Mouse (Mus musculus): ENCODE measurements around the gene Sp4. TPM values are rescaled to one million over a fixed set of nuclear protein-coding genes. Genes with fewer than 3 reads are reported as not detected.

Gene Sp4
- polyA plus RNA-seq, 1 experiment from 2014 or later = 7.9 TPM

DNA sequence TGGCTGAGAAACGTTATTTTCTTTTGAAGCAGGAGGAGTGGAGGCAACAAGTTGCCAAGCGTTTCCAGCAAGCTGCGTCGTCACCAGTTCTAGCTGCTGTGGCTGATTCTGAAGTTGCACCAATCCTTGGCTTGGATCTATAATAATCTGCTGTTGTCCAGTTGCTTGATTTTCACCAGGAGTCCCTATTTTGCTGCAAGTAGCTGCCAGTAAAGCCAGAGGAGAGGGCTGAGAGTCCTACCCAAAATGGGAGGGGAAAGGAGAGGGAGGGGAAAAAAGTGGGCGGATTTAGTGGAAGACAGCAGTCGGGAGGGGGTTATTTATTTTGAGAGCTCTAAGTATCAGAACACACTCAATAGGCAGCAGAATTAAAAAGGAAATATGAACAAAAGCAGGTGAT, 1.3 kb downstream of the Sp4 start:
- H3K4me3 ChIP-seq (ENCODE audit: control insufficient read depth in 1 of 2, insufficient read depth in 1 of 2, low read depth in 1 of 2, low read length in 2 of 2) = peak overlapping the region; percentile 7 to 91; a peak in 1 of 4 replicates
- H3K27ac ChIP-seq (replicated peaks in 1 of 2; ENCODE audit: control insufficient read depth in 1 of 2, insufficient read depth in 1 of 2, low read depth in 2 of 2, low read length in 2 of 2) = no peak overlapping the region; a peak in 1 of 4 replicates
- H3K27me3 ChIP-seq (ENCODE audit: control insufficient read depth, insufficient read depth, low read length) = no peaks in the 10 kb centered on the region
- no peak for ATAC-seq (ENCODE audit: insufficient number of reproducible peaks, insufficient read depth, low FRiP score, low read depth)
- 33% methylated on average over 6 of the region's 6 CpGs for WGBS
- peak overlapping the region; percentile 76 for H3K4me2 ChIP-seq (ENCODE audit: low read length)
- H3K4me1 ChIP-seq (ENCODE audit: control insufficient read depth in 2 of 2, insufficient read depth in 2 of 2, low read length in 2 of 2) = peaks cover 6 to 21% of the 10 kb centered on the region in 2 experiments; a peak in 3 of 4 replicates
- H3K9me3 ChIP-seq (ENCODE audit: control insufficient read depth, low read length) = no peaks in the 10 kb centered on the region
- H3K36me3 ChIP-seq (ENCODE audit: control insufficient read depth, insufficient read depth, low read length) = peaks cover 13% of the 10 kb centered on the region
- H3K9ac ChIP-seq (ENCODE audit: low read length) = no peak overlapping the region

DNA sequence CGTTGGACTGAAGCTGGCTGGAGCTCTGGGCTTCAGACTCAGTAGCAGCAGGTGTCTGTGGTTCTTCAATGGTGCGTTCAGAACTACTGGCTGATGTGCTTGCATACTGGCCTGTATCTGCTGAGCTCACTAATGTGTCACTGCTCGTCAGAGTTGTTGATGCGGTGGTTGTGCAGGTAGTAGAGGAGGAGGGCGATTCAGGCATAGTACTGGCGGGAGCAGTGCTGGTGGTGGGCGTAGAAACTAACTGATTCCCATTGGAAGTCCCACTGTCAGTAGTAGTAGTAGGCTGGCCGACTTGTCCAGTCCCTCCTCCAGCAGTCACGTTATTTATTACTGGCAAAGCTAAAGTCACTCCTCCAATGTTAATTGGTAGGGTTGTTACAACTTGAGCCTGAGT, 2.1 kb downstream of the Sp4 start:
- WGBS = 82% methylated on average over 9 of the region's 9 CpGs
- no peak for ATAC-seq (ENCODE audit: insufficient number of reproducible peaks, insufficient read depth, low FRiP score, low read depth)
- no peak overlapping the region for H3K4me2 ChIP-seq (ENCODE audit: low read length)

GRCm38 (mm10) chr12:118298516-118298915, 2.7 kb downstream of the Sp4 start:
- H3K27me3 ChIP-seq (ENCODE audit: control insufficient read depth, insufficient read depth, low read length) = no peaks in the 10 kb centered on the region
- no peak overlapping the region for H3K27ac ChIP-seq (replicated peaks in 1 of 2; ENCODE audit: control insufficient read depth in 1 of 2, insufficient read depth in 1 of 2, low read depth in 2 of 2, low read length in 2 of 2)
- peaks cover 13% of the 10 kb centered on the region for H3K36me3 ChIP-seq (ENCODE audit: control insufficient read depth, insufficient read depth, low read length)
- H3K4me3 ChIP-seq (ENCODE audit: control insufficient read depth in 1 of 2, insufficient read depth in 1 of 2, low read depth in 1 of 2, low read length in 2 of 2) = no peak overlapping the region
- 86% methylated on average over 2 of the region's 2 CpGs for WGBS
- ATAC-seq (ENCODE audit: insufficient number of reproducible peaks, insufficient read depth, low FRiP score, low read depth) = no peak
- peaks cover 6 to 21% of the 10 kb centered on the region in 2 experiments; a peak in 3 of 4 replicates for H3K4me1 ChIP-seq (ENCODE audit: control insufficient read depth in 2 of 2, insufficient read depth in 2 of 2, low read length in 2 of 2)
- H3K9ac ChIP-seq (ENCODE audit: low read length) = 0 out of 2 replicates have a peak overlapping the region, but pooled peaks have one; percentile 16
- peak overlapping the region; percentile 18; the same call in 1 of the 2 replicates for H3K4me2 ChIP-seq (ENCODE audit: low read length)
- H3K9me3 ChIP-seq (ENCODE audit: control insufficient read depth, low read length) = no peaks in the 10 kb centered on the region

More for the DNA sequence above, 2.1 kb downstream of the Sp4 start:
- Histone ChIP-seq H3K27ac (replicated peaks in 1 of 2; ENCODE audit: control insufficient read depth in 1 of 2, insufficient read depth in 1 of 2, low read depth in 2 of 2, low read length in 2 of 2) (no peak overlapping the region), H3K9me3 (ENCODE audit: control insufficient read depth, low read length) (no peaks in the 10 kb centered on the region), H3K36me3 (ENCODE audit: control insufficient read depth, insufficient read depth, low read length) (peaks cover 13% of the 10 kb centered on the region), H3K9ac (ENCODE audit: low read length) (0 out of 2 replicates have a peak overlapping the region, but pooled peaks have one; percentile 16), H3K4me1 (ENCODE audit: control insufficient read depth in 2 of 2, insufficient read depth in 2 of 2, low read length in 2 of 2) (peaks cover 6 to 21% of the 10 kb centered on the region in 2 experiments; a peak in 3 of 4 replicates), H3K27me3 (ENCODE audit: control insufficient read depth, insufficient read depth, low read length) (no peaks in the 10 kb centered on the region), H3K4me3 (ENCODE audit: control insufficient read depth in 1 of 2, insufficient read depth in 1 of 2, low read depth in 1 of 2, low read length in 2 of 2) (no peak overlapping the region)

DNA sequence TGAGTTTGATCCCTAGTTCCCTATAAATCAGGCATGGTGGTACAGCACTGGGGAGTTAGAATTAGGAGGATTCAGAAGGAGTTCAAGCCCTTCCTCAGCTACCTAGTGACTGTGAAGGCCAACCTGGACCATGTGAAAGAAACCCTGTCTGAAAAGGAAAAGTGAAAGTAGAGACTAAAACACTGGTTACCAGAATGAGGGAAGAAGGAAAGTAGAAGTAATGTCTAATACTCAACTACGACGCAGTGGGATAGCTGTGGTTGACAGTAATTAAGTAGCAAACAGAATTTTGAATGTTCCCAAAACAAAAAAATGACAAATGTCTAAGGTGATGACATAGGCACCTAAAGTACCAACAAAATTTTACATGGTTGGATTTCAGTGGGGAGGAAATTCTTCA, 5.0 kb downstream of the Sp4 start:
- Histone ChIP-seq H3K27me3 (ENCODE audit: control insufficient read depth, insufficient read depth, low read length) (no peaks in the 10 kb centered on the region), H3K4me3 (ENCODE audit: control insufficient read depth in 1 of 2, insufficient read depth in 1 of 2, low read depth in 1 of 2, low read length in 2 of 2) (no peak overlapping the region), H3K4me1 (ENCODE audit: control insufficient read depth in 2 of 2, insufficient read depth in 2 of 2, low read length in 2 of 2) (peaks cover 6 to 21% of the 10 kb centered on the region in 2 experiments; a peak in 3 of 4 replicates), H3K27ac (replicated peaks in 1 of 2; ENCODE audit: control insufficient read depth in 1 of 2, insufficient read depth in 1 of 2, low read depth in 2 of 2, low read length in 2 of 2) (no peak overlapping the region), H3K9ac (ENCODE audit: low read length) (no peak overlapping the region), H3K9me3 (ENCODE audit: control insufficient read depth, low read length) (no peaks in the 10 kb centered on the region), H3K36me3 (ENCODE audit: control insufficient read depth, insufficient read depth, low read length) (peaks cover 13% of the 10 kb centered on the region), H3K4me2 (ENCODE audit: low read length) (no peak overlapping the region)
- ATAC-seq (ENCODE audit: insufficient number of reproducible peaks, insufficient read depth, low FRiP score, low read depth) = no peak
- WGBS = 87% methylated on average over 2 of the region's 2 CpGs

DNA sequence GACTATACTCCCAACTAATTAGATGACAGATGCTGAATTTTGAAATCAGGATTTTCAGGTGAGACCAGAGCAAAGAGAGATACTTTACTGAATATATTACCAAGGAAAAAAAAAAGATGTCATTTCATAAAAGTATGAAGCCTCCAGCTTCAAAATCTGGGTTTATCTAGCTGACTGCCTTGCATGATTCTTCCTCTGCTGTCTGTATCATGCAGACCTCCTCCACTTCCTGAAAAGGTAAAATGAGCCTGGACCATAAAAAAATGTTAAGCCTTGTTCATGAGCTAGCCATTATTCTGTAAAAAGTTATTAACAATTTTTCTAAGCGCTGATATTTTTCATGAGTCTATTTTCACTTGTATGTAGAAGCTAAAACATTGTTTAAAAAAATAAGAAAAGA, 5.4 kb downstream of the Sp4 start:
- no peak overlapping the region for H3K9ac ChIP-seq (ENCODE audit: low read length)
- no peak for ATAC-seq (ENCODE audit: insufficient number of reproducible peaks, insufficient read depth, low FRiP score, low read depth)
- no peak overlapping the region for H3K4me2 ChIP-seq (ENCODE audit: low read length)
- H3K4me1 ChIP-seq (ENCODE audit: control insufficient read depth in 2 of 2, insufficient read depth in 2 of 2, low read length in 2 of 2) = peaks cover 6 to 21% of the 10 kb centered on the region in 2 experiments; a peak in 3 of 4 replicates
- no peak overlapping the region for H3K27ac ChIP-seq (replicated peaks in 1 of 2; ENCODE audit: control insufficient read depth in 1 of 2, insufficient read depth in 1 of 2, low read depth in 2 of 2, low read length in 2 of 2)
- WGBS = 91% methylated on average over 1 of the region's 1 CpGs
- H3K27me3 ChIP-seq (ENCODE audit: control insufficient read depth, insufficient read depth, low read length) = no peaks in the 10 kb centered on the region
- H3K4me3 ChIP-seq (ENCODE audit: control insufficient read depth in 1 of 2, insufficient read depth in 1 of 2, low read depth in 1 of 2, low read length in 2 of 2) = no peak overlapping the region
- H3K9me3 ChIP-seq (ENCODE audit: control insufficient read depth, low read length) = no peaks in the 10 kb centered on the region
- H3K36me3 ChIP-seq (ENCODE audit: control insufficient read depth, insufficient read depth, low read length) = peaks cover 13% of the 10 kb centered on the region

- H3K4me1 ChIP-seq (ENCODE audit: control insufficient read depth in 2 of 2, insufficient read depth in 2 of 2, low read length in 2 of 2) = peaks cover 0 to 4% of the 10 kb centered on the region in 2 experiments; a peak in 1 of 4 replicates
- no peaks in the 10 kb centered on the region for H3K9me3 ChIP-seq (ENCODE audit: control insufficient read depth, low read length)
- 76% methylated on average over 1 of the region's 1 CpGs for WGBS
- no peak overlapping the region for H3K9ac ChIP-seq (ENCODE audit: low read length)
- no peak overlapping the region for H3K27ac ChIP-seq (replicated peaks in 1 of 2; ENCODE audit: control insufficient read depth in 1 of 2, insufficient read depth in 1 of 2, low read depth in 2 of 2, low read length in 2 of 2)
- no peak overlapping the region for H3K4me3 ChIP-seq (ENCODE audit: control insufficient read depth in 1 of 2, insufficient read depth in 1 of 2, low read depth in 1 of 2, low read length in 2 of 2)
- H3K4me2 ChIP-seq (ENCODE audit: low read length) = no peak overlapping the region
- no peaks in the 10 kb centered on the region for H3K36me3 ChIP-seq (ENCODE audit: control insufficient read depth, insufficient read depth, low read length)
- no peak for ATAC-seq (ENCODE audit: insufficient number of reproducible peaks, insufficient read depth, low FRiP score, low read depth)
- H3K27me3 ChIP-seq (ENCODE audit: control insufficient read depth, insufficient read depth, low read length) = no peaks in the 10 kb centered on the region
Observed at GRCm38 (mm10) chr12:118288947-118289346, 12.3 kb downstream of the Sp4 start.

DNA sequence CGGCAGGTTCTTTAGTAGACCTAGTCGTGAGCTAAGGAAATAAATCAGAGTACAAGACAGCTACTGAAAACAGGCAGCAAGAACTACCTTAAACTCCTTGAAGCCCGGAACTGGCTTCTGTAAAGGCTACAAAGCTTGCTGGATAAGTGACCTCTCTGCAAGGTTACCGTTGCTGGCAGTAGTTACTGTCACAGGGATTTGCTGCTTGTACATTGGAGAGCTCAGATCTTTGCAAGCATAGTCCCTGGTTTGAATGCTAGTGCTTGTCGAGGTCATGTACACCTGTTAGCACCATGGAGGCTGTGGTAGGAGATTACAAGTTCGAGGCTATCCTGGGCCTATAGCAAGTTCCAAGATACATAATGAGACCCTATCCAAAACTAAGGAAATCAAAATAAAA, 16.1 kb downstream of the Sp4 start:
- 49% methylated on average over 6 of the region's 6 CpGs for WGBS
- H3K27ac ChIP-seq (replicated peaks in 1 of 2; ENCODE audit: control insufficient read depth in 1 of 2, insufficient read depth in 1 of 2, low read depth in 2 of 2, low read length in 2 of 2) = peak overlapping the region in 1 of 2 experiments; percentile 28; a peak in 1 of 4 replicates

GRCm38 (mm10) chr12:118281961-118282360, 19.3 kb downstream of the Sp4 start:
- Histone ChIP-seq H3K27ac (replicated peaks in 1 of 2; ENCODE audit: control insufficient read depth in 1 of 2, insufficient read depth in 1 of 2, low read depth in 2 of 2, low read length in 2 of 2) (no peak overlapping the region), H3K4me1 (ENCODE audit: control insufficient read depth in 2 of 2, insufficient read depth in 2 of 2, low read length in 2 of 2) (peaks cover 0 to 9% of the 10 kb centered on the region in 2 experiments; a peak in 1 of 4 replicates), H3K9me3 (ENCODE audit: control insufficient read depth, low read length) (no peaks in the 10 kb centered on the region), H3K4me2 (ENCODE audit: low read length) (no peak overlapping the region), H3K27me3 (ENCODE audit: control insufficient read depth, insufficient read depth, low read length) (no peaks in the 10 kb centered on the region), H3K9ac (ENCODE audit: low read length) (no peak overlapping the region), H3K4me3 (ENCODE audit: control insufficient read depth in 1 of 2, insufficient read depth in 1 of 2, low read depth in 1 of 2, low read length in 2 of 2) (no peak overlapping the region), H3K36me3 (ENCODE audit: control insufficient read depth, insufficient read depth, low read length) (no peaks in the 10 kb centered on the region)
- WGBS = 54% methylated on average over 1 of the region's 1 CpGs
- no peak for ATAC-seq (ENCODE audit: insufficient number of reproducible peaks, insufficient read depth, low FRiP score, low read depth)

More for the DNA sequence above, 16.1 kb downstream of the Sp4 start:
- H3K4me1 ChIP-seq (ENCODE audit: control insufficient read depth in 2 of 2, insufficient read depth in 2 of 2, low read length in 2 of 2) = peaks cover 0 to 9% of the 10 kb centered on the region in 2 experiments; a peak in 1 of 4 replicates
- H3K4me3 ChIP-seq (ENCODE audit: control insufficient read depth in 1 of 2, insufficient read depth in 1 of 2, low read depth in 1 of 2, low read length in 2 of 2) = no peak overlapping the region
- no peaks in the 10 kb centered on the region for H3K27me3 ChIP-seq (ENCODE audit: control insufficient read depth, insufficient read depth, low read length)
- no peak overlapping the region for H3K4me2 ChIP-seq (ENCODE audit: low read length)
- no peaks in the 10 kb centered on the region for H3K9me3 ChIP-seq (ENCODE audit: control insufficient read depth, low read length)
- H3K36me3 ChIP-seq (ENCODE audit: control insufficient read depth, insufficient read depth, low read length) = no peaks in the 10 kb centered on the region
- peak overlapping the region; percentile 3; the same call in 1 of the 2 replicates for H3K9ac ChIP-seq (ENCODE audit: low read length)
- no peak for ATAC-seq (ENCODE audit: insufficient number of reproducible peaks, insufficient read depth, low FRiP score, low read depth)
